Mouse (Mus musculus) olfactory bulb, adult 2 months (tissue): ENCODE results near the gene Prss33.

Experiments used
- CTCF ChIP-seq: fragments of 200-500 bp; IDR thresholded peaks from 2 replicates; pipeline ENCODE4 v1.5.1; 2012; ENCODE audit warnings: low read depth, mild to moderate bottlenecking, low read length, moderate library complexity; ENCODE audit not compliant: insufficient read depth
- POLR2A ChIP-seq: fragments of 200-500 bp; IDR thresholded peaks from 2 replicates; pipeline ENCODE4 v1.6.1; 2012; ENCODE audit warnings: mild to moderate bottlenecking, low read depth, low read length, moderate library complexity; ENCODE audit not compliant: insufficient read depth

- TF ChIP-seq POLR2A: no peak
- TF ChIP-seq CTCF: no peak
Observed at GRCm38 (mm10) chr17:23836006-23836575, at the start of gene Prss33.
